Mouse (Mus musculus): ENCODE data around the gene Tcf20. TPM values are rescaled to one million over a fixed set of nuclear protein-coding genes. Genes with fewer than 3 reads are reported as not detected.
"Not testable (repeated sequence)": the region's sequence is repeated elsewhere in the genome, so short reads cannot be mapped to it uniquely, and the experiment has no call there.

Tcf20 gene
- polyA plus RNA-seq, 1 experiment from 2014 or later: 7.0 TPM

DNA sequence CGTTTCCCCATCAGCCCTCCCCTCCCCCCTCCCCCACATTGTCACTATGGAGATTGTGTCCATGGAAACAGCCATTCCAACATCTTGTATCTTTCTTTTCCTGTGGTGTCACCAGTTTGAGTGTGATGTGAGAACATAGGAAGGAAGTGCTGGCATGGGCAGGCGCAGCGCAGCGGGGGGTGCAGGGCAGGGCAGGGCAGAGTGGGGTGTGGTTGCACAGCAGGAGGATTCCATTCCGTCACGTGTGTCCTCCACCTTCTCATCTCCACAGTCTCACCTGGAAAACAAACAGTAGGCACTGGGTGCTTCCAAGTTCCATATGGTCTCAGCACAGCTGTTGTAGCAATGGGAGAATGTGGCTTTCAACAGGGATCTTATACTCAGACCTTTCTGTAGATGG is 178.2 kb downstream of the Tcf20 start:
- no peak for ATAC-seq
- 82% methylated on average over 6 of the region's 6 CpGs for WGBS
- Histone ChIP-seq H3K9me3 (no peaks in the 10 kb centered on the region), H3K4me1 (replicated peaks) (no peaks in the 10 kb centered on the region), H3K36me3 (0 out of 2 replicates have a peak, but pooled peaks cover 12% of the 10 kb centered on the region), H3K27ac (no peak overlapping the region), H3K9ac (no peak overlapping the region), H3K27me3 (replicated peaks) (no peaks in the 10 kb centered on the region), H3K4me3 (replicated peaks) (no peak overlapping the region), H3K4me2 (replicated peaks) (no peak overlapping the region)

DNA sequence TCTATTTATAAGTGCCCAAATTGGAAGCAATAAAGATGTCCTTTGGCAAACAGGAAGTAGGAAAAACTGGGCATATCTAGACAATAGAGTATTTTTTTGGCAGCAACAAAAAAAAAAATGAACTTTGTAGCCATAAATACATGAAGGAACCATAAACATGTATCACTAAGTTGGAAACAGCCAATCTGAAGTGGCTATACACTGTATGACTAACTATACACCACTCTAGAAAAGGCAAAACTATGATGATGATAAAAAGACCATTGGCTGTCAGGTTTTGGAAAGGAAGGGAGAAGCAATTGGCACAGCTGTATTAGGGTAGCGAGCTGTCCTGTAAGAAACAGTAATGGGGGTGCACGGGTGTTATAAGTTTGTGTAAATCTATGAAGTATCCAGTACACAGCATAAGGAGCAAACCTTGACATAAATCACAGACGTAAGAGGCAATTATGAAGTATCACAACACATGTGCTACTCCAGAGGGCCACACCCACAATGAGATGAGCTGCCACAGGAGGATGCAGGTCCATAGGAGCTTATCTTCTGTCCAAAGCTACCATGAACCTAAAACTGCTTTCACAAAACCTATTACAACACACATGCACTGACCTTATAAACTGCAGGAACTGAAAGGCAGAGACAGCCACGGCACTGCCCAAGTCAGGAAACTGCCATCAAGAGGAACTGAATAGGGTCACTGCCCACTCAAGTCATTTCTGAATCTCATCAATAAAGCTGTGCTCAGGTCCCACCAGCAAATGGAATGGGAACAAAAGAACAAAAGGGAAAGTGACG is 180.5 kb downstream of the Tcf20 start:
- WGBS: 83% methylated on average over 5 of the region's 5 CpGs
- Histone ChIP-seq H3K27ac (no peak overlapping the region), H3K27me3 (replicated peaks) (no peaks in the 10 kb centered on the region), H3K36me3 (0 out of 2 replicates have a peak, but pooled peaks cover 9% of the 10 kb centered on the region), H3K9ac (no peak overlapping the region), H3K4me3 (replicated peaks) (no peak overlapping the region), H3K4me1 (replicated peaks) (no peaks in the 10 kb centered on the region), H3K4me2 (replicated peaks) (no peak overlapping the region), H3K9me3 (no peaks in the 10 kb centered on the region)
- no peak for ATAC-seq

DNA sequence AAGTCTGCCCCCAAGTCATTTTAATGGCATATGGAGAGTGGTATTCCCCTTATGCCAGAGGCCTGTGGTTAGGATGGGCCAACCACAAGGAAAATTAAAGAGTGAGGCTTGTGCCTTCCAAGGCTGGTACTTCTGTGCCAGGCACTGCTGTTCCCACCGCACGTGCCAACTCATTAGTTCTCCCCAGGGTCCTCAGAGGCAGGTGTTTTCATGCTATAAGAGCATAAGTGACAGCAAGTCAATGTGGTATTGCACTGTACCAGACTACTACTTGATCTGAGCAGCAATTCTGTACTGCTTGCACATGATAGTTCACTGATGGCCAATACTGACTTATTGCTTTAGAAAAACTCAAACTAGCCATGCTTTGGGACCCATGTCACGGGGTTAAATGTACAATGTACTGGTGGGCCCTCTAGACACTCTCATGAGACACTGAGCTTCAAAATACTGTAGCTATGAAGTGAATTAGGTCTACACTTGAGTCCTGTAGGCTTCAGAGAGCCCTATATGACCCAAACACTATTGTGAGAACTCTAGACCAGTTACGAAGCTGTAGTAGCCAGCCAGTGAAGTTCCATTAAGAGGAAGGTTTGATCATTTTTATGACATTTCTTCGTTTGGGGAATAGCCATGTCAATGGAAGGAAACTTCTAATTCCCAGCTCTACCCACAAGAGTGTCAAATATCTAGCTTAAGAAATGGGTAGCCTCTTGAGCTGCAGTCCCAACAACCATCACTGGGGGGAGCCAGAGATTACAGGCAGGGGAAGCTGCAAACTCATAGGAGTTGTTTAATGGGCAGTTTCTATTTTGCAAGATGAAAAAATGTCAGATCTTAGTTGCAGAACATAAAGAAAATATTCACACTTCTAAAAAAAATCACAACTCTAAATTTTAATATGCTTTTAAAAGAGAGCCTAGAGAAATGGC is 182.7 kb downstream of the Tcf20 start:
- 77% methylated on average over 5 of the region's 5 CpGs for WGBS
- Histone ChIP-seq H3K27ac (no peak overlapping the region), H3K4me3 (replicated peaks) (no peak overlapping the region), H3K4me2 (replicated peaks) (no peak overlapping the region), H3K36me3 (no peaks in the 10 kb centered on the region), H3K4me1 (replicated peaks) (no peaks in the 10 kb centered on the region), H3K9me3 (no peaks in the 10 kb centered on the region), H3K9ac (no peak overlapping the region), H3K27me3 (replicated peaks) (no peaks in the 10 kb centered on the region)
- ATAC-seq: no peak

DNA sequence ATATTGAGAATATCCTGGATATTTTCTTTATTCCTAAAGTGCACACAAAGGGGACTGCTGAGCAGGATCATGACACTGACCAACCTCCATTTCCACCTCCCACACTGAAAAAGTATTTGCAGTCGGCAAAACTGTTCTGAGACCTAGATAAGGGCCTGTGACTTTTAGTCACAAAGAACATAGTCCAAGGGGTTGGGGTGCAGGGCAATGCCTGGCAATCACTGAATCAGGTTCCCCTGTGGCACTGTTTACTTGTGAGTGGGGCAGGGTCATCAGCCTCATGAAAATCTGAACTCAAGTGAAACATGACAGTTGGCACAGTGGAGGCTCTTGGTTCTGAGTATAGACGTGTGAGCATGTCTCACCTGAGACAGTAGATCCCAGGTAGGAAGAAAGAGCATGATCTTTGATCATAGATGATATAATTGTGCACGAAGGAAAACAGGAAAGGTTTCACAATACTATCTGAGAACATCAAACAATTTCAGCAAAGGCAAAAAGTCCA is 191.7 kb downstream of the Tcf20 start:
- no peaks in the 10 kb centered on the region for H3K9me3 ChIP-seq
- no peak overlapping the region for H3K4me3 ChIP-seq (replicated peaks)
- no peak overlapping the region for H3K27ac ChIP-seq
- H3K27me3 ChIP-seq (replicated peaks): no peaks in the 10 kb centered on the region
- no peak for ATAC-seq
- H3K9ac ChIP-seq: no peak overlapping the region
- no peak overlapping the region for H3K4me2 ChIP-seq (replicated peaks)
- no peaks in the 10 kb centered on the region for H3K36me3 ChIP-seq
- 0 out of 2 replicates have a peak, but pooled peaks cover 2% of the 10 kb centered on the region for H3K4me1 ChIP-seq (replicated peaks)
- WGBS: 62% methylated on average over 3 of the region's 3 CpGs

DNA sequence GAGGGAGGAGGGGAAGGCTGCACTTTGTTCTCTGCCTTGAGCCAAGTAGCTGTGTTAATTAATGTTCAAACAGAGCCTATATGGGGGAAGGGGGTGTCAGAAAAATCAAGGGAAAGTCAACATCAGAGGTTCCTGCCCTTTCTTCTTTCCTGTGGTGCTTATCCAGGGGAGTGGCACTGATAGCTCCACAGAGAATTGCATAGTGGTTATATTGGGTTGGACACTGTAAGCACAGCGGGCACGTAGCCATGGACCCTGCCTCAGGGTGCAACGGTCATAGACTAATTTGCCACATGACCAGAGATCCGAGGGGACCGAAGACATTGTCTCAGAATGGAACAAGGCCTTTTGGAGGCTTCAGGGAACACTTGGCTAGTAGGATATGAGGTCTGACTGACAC is 193.4 kb downstream of the Tcf20 start, which contains the start of gene Cyp2d26:
Gene Cyp2d26, minus strand, starts transcription at position 18 of the 400 bp plus-strand sequence.
- ATAC-seq: peak; percentile 97
- H3K4me2 ChIP-seq (replicated peaks): peak within 1 kb of the TSS; percentile 43
- H3K4me3 ChIP-seq (replicated peaks): no peak within 1 kb of the TSS
- no peak within 1 kb of the TSS for H3K9ac ChIP-seq
- H3K9me3 ChIP-seq: no peaks in the 10 kb centered on the region
- 0 out of 2 replicates have a peak, but pooled peaks cover 2% of the 10 kb centered on the region for H3K4me1 ChIP-seq (replicated peaks)
- H3K27me3 ChIP-seq (replicated peaks): no peaks in the 10 kb centered on the region
- H3K36me3 ChIP-seq: no peaks in the 10 kb centered on the region
- H3K27ac ChIP-seq: peak within 1 kb of the TSS; percentile 86
- 65% methylated on average over 5 of the region's 5 CpGs for WGBS

DNA sequence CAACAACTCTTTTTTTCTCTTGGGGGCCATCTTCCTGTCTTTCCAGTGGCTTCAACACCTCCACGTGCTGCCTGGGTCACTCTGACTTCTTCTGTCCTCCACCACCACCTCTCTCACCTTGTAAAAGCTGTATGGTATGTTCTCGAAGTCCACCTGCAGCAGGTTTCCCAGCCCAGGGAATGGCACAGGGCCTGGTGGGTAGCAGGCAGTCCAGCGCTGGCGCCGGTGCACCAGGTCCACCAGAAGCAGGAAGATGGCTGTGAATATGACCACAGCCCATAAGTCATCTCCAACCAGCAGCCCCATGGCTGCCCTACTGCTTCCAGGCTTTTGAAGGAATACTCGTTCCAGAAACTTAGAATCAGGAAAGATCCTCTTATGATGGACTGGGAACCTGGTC is 193.8 kb downstream of the Tcf20 start:
- H3K9me3 ChIP-seq: no peaks in the 10 kb centered on the region
- H3K27ac ChIP-seq: peak overlapping the region; percentile 86
- peak overlapping the region; percentile 43 for H3K4me2 ChIP-seq (replicated peaks)
- H3K36me3 ChIP-seq: no peaks in the 10 kb centered on the region
- H3K4me3 ChIP-seq (replicated peaks): no peak overlapping the region
- peak; percentile 46 for ATAC-seq
- no peak overlapping the region for H3K9ac ChIP-seq
- no peaks in the 10 kb centered on the region for H3K27me3 ChIP-seq (replicated peaks)
- H3K4me1 ChIP-seq (replicated peaks): 0 out of 2 replicates have a peak, but pooled peaks cover 2% of the 10 kb centered on the region
- 71% methylated on average over 6 of the region's 6 CpGs for WGBS

DNA sequence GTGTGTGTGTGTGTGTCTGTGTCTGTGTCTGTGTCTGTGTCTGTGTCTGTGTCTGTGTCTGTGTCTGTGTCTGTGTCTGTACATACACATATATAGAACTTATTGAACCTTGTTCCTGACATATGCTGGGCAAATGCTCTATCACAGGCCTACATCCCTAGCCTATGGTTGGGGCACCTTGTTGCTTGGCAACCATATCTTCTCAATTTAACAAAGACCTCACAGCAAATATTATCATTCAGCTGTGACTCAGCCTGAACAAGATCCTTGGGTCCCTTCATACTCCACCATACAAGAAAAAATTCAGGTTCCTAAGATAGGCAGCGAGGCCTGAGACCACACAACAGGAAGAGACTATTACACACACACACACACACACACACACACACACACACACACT is 194.2 kb downstream of the Tcf20 start:
- H3K27ac ChIP-seq: peak overlapping the region; percentile 86; the same call in 1 of the 2 replicates
- H3K36me3 ChIP-seq: no peaks in the 10 kb centered on the region
- 69% methylated on average over 1 of the region's 1 CpGs for WGBS
- H3K9me3 ChIP-seq: no peaks in the 10 kb centered on the region
- H3K9ac ChIP-seq: no peak overlapping the region
- H3K4me3 ChIP-seq (replicated peaks): no peak overlapping the region
- H3K27me3 ChIP-seq (replicated peaks): no peaks in the 10 kb centered on the region
- 0 out of 2 replicates have a peak, but pooled peaks cover 2% of the 10 kb centered on the region for H3K4me1 ChIP-seq (replicated peaks)
- ATAC-seq: peak; percentile 43; the same call in 1 of the 2 replicates
- peak overlapping the region; percentile 43 for H3K4me2 ChIP-seq (replicated peaks)

DNA sequence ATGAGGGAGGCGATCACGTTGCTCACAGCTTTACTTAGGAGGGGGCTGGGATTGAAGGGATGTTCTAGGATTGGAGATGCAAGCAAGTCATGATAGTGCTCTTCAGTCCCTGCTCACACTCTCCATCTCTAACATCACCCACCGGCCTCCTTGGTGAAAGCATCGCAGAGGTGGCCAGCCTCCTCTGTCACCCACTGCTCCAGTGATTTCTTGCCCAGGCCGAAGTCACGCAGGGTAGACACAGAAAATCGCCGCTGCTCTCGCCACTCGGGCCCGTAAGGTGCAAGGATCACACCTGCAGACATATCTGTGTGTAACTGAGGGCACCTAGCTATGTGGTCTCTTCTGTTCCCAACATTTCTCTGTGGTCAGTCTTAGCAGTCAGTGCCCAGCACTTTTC is 195.1 kb downstream of the Tcf20 start:
- Histone ChIP-seq H3K27me3 (replicated peaks) (no peaks in the 10 kb centered on the region), H3K4me2 (replicated peaks) (no peak overlapping the region), H3K36me3 (no peaks in the 10 kb centered on the region), H3K9ac (no peak overlapping the region), H3K9me3 (no peaks in the 10 kb centered on the region), H3K27ac (no peak overlapping the region), H3K4me3 (replicated peaks) (no peak overlapping the region), H3K4me1 (replicated peaks) (0 out of 2 replicates have a peak, but pooled peaks cover 2% of the 10 kb centered on the region)
- ATAC-seq: no peak
- WGBS: 90% methylated on average over 11 of the region's 11 CpGs

DNA sequence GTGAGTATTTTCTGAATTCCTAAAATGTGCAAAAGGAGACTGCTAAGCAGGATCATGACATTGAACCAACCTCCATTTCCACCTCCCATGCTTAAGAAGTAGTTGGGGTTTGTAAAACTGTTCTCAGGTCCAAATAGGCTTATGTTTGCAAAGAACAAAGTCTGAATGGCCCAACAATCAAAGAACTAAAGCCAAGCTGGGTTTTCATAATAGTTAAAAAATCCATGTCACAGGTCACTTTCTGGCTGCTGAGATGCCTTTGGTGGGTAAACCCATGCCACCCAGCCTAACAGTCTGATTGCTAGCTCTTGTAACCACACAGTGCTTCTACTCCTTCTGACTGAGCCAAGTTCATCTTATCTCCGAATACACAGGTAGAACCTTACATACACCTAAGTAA is 203.1 kb downstream of the Tcf20 start:
- Histone ChIP-seq H3K4me1 (replicated peaks) (no peaks in the 10 kb centered on the region), H3K9me3 (no peaks in the 10 kb centered on the region), H3K36me3 (no peaks in the 10 kb centered on the region), H3K4me3 (replicated peaks) (no peak overlapping the region), H3K9ac (no peak overlapping the region), H3K27me3 (replicated peaks) (no peaks in the 10 kb centered on the region), H3K27ac (no peak overlapping the region), H3K4me2 (replicated peaks) (no peak overlapping the region)
- no peak for ATAC-seq
- WGBS: 85% methylated on average over 1 of the region's 1 CpGs

DNA sequence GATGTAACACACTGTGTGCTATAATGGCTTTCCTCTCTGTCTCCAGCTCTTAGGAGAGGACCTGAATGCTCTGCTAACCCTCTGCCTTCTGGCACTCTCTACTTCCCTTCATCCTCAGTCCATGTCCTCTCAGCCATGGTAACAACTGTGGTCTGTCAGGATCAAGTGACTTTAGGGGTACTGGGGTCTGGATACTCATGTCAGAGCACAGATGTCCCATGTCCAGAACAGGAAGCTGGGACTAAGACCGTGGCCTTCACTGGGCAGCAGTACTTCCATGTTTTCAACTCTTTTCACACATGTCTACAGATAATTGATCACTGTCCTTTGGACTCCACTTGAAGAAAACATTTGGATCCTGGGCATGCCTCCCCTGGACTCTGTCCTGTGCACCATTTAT is 203.9 kb downstream of the Tcf20 start:
- H3K4me2 ChIP-seq (replicated peaks): no peak overlapping the region
- WGBS: 67% methylated on average over 1 of the region's 1 CpGs

DNA sequence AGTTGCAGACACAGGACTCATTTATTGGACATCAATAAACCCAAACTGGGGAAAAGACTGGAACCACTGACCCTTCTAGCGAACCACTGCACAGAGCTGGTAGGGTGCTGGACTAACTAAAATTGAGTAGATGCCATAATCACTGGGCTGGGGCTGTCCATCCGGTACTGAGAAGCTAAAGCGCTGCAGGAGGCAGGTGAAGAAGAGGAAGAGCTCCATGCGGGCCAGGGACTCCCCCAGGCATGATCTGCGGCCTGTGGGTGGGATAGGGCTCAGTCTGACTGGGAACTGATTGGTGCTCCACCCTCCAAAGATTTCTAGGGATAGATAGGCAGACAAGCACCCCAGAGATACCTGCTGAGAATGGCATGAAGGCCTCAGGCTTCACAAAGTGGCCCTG is 209.8 kb downstream of the Tcf20 start:
- H3K27me3 ChIP-seq (replicated peaks); H3K4me3 ChIP-seq (replicated peaks); H3K36me3 ChIP-seq; H3K9me3 ChIP-seq; H3K4me2 ChIP-seq (replicated peaks); H3K4me1 ChIP-seq (replicated peaks); ATAC-seq; H3K9ac ChIP-seq; H3K27ac ChIP-seq: not testable (repeated sequence)
- 87% methylated on average over 5 of the region's 5 CpGs for WGBS

More for the DNA sequence above, 203.9 kb downstream of the Tcf20 start:
- Histone ChIP-seq H3K9ac (no peak overlapping the region), H3K4me1 (replicated peaks) (no peaks in the 10 kb centered on the region), H3K27me3 (replicated peaks) (no peaks in the 10 kb centered on the region), H3K4me3 (replicated peaks) (no peak overlapping the region), H3K36me3 (no peaks in the 10 kb centered on the region), H3K27ac (no peak overlapping the region), H3K9me3 (no peaks in the 10 kb centered on the region)
- ATAC-seq: no peak

DNA sequence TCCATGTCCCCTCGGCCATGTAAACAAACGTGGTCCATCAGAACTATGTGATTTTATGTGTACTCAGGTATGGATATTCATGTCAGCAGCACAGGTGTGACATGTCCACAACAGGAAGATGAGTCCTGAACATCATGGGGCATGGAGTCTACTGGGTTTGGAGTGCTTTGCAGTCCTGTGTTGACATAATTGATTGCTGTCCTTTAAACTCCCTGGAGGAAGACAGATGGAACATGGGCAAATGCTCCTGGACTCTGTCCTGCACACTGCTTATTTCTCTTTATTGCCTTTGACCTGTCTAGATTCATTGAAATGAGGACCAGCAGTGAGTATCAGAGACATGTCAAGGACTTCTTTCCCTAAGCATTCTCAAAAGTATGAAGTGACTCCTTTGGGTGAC is 221.7 kb downstream of the Tcf20 start:
- Histone ChIP-seq H3K9me3 (no peaks in the 10 kb centered on the region), H3K4me3 (replicated peaks) (no peak overlapping the region), H3K4me2 (replicated peaks) (no peak overlapping the region), H3K27ac (no peak overlapping the region), H3K27me3 (replicated peaks) (no peaks in the 10 kb centered on the region), H3K9ac (no peak overlapping the region), H3K36me3 (no peaks in the 10 kb centered on the region), H3K4me1 (replicated peaks) (no peaks in the 10 kb centered on the region)
- WGBS: 80% methylated on average over 2 of the region's 2 CpGs
- ATAC-seq: no peak

All from intestine, embryonic 15.5 days (tissue).